Mouse (Mus musculus): ENCODE data around the gene Peg10. TPM values are rescaled to one million over a fixed set of nuclear protein-coding genes. Genes with fewer than 3 reads are reported as not detected.

Peg10 gene
- polyA plus RNA-seq, 1 experiment from 2014 or later, result 7.0 TPM

GRCm38 (mm10) chr6:4733208-4733607 lies 13.9 kb upstream of the Peg10 start:
- Histone ChIP-seq H3K4me3 (no peak overlapping the region), H3K4me2 (no peak overlapping the region), H3K36me3 (no peaks in the 10 kb centered on the region), H3K27ac (no peak overlapping the region; the same call in 1 of the 2 replicates), H3K9ac (no peak overlapping the region), H3K9me3 (no peaks in the 10 kb centered on the region), H3K27me3 (no peaks in the 10 kb centered on the region), H3K4me1 (0 out of 2 replicates have a peak, but pooled peaks cover 11% of the 10 kb centered on the region)
- 46% methylated on average over 8 of the region's 8 CpGs for WGBS
- ATAC-seq (ENCODE audit: insufficient number of reproducible peaks, low FRiP score, low TSS enrichment, low read depth), result no peak

- Histone ChIP-seq H3K4me3 (no peak overlapping the region), H3K27ac (no peak overlapping the region), H3K9ac (no peak overlapping the region), H3K9me3 (no peaks in the 10 kb centered on the region), H3K4me1 (peaks cover 33% of the 10 kb centered on the region), H3K27me3 (no peaks in the 10 kb centered on the region), H3K36me3 (no peaks in the 10 kb centered on the region), H3K4me2 (no peak overlapping the region)
- ATAC-seq (ENCODE audit: insufficient number of reproducible peaks, low FRiP score, low TSS enrichment, low read depth), result no peak
- 80% methylated on average over 9 of the region's 9 CpGs for WGBS
Measured at GRCm38 (mm10) chr6:4736372-4736771, 10.7 kb upstream of the Peg10 start.

- H3K4me1 ChIP-seq, result peaks cover 29% of the 10 kb centered on the region
Measured at GRCm38 (mm10) chr6:4738034-4738629, 9.0 kb upstream of the Peg10 start.

GRCm38 (mm10) chr6:4738717-4739116 lies 8.4 kb upstream of the Peg10 start:
- Histone ChIP-seq H3K27ac (no peak overlapping the region), H3K27me3 (no peaks in the 10 kb centered on the region), H3K4me2 (no peak overlapping the region), H3K9me3 (no peaks in the 10 kb centered on the region), H3K4me3 (no peak overlapping the region), H3K36me3 (no peaks in the 10 kb centered on the region), H3K4me1 (peaks cover 27% of the 10 kb centered on the region), H3K9ac (no peak overlapping the region)
- ATAC-seq (ENCODE audit: insufficient number of reproducible peaks, low FRiP score, low TSS enrichment, low read depth), result no peak
- 45% methylated on average over 2 of the region's 2 CpGs for WGBS

More at GRCm38 (mm10) chr6:4738034-4738629, 9.0 kb upstream of the Peg10 start:
- WGBS, result 45% methylated on average over 11 of the region's 11 CpGs
- H3K4me3 ChIP-seq, result no peak overlapping the region
- H3K9me3 ChIP-seq, result no peaks in the 10 kb centered on the region
- H3K27me3 ChIP-seq, result no peaks in the 10 kb centered on the region
- no peaks in the 10 kb centered on the region for H3K36me3 ChIP-seq
- no peak overlapping the region for H3K9ac ChIP-seq
- H3K4me2 ChIP-seq, result no peak overlapping the region
- no peak overlapping the region for H3K27ac ChIP-seq
- no peak for ATAC-seq (ENCODE audit: insufficient number of reproducible peaks, low FRiP score, low TSS enrichment, low read depth)

GRCm38 (mm10) chr6:4739522-4740355 lies 7.4 kb upstream of the Peg10 start:
- H3K4me3 ChIP-seq, result no peak overlapping the region
- no peak overlapping the region for H3K27ac ChIP-seq
- no peak overlapping the region for H3K4me2 ChIP-seq
- H3K36me3 ChIP-seq, result no peaks in the 10 kb centered on the region
- H3K9me3 ChIP-seq, result no peaks in the 10 kb centered on the region
- WGBS, result 30% methylated on average over 13 of the region's 13 CpGs
- H3K27me3 ChIP-seq, result no peaks in the 10 kb centered on the region
- no peak overlapping the region for H3K9ac ChIP-seq
- no peak for ATAC-seq (ENCODE audit: insufficient number of reproducible peaks, low FRiP score, low TSS enrichment, low read depth)
- H3K4me1 ChIP-seq, result peaks cover 27% of the 10 kb centered on the region

GRCm38 (mm10) chr6:4740511-4740910 lies 6.6 kb upstream of the Peg10 start:
- Histone ChIP-seq H3K4me3 (no peak overlapping the region), H3K4me2 (no peak overlapping the region), H3K27me3 (no peaks in the 10 kb centered on the region), H3K9me3 (no peaks in the 10 kb centered on the region), H3K36me3 (no peaks in the 10 kb centered on the region), H3K9ac (no peak overlapping the region), H3K27ac (peak overlapping the region; percentile 75), H3K4me1 (peaks cover 27% of the 10 kb centered on the region)
- WGBS, result 11% methylated on average over 6 of the region's 6 CpGs
- no peak; the same call in 1 of the 2 replicates for ATAC-seq (ENCODE audit: insufficient number of reproducible peaks, low FRiP score, low TSS enrichment, low read depth)

- Histone ChIP-seq H3K9ac (peak overlapping the region; percentile 54), H3K4me1 (peaks cover 2% of the 10 kb centered on the region; the same call in 1 of the 2 replicates), H3K36me3 (no peaks in the 10 kb centered on the region), H3K9me3 (no peaks in the 10 kb centered on the region), H3K27ac (peak overlapping the region; percentile 77), H3K4me3 (peak overlapping the region; percentile 52), H3K4me2 (peak overlapping the region; percentile 50), H3K27me3 (no peaks in the 10 kb centered on the region)
- no peak for ATAC-seq (ENCODE audit: insufficient number of reproducible peaks, low FRiP score, low TSS enrichment, low read depth)
- WGBS, result 48% methylated on average over 21 of the region's 22 CpGs
Measured at GRCm38 (mm10) chr6:4746036-4746695, 940 bp upstream of the Peg10 start.

GRCm38 (mm10) chr6:4747677-4748505 lies 785 bp downstream of the Peg10 start:
- Histone ChIP-seq H3K27me3 (no peaks in the 10 kb centered on the region), H3K4me1 (no peaks in the 10 kb centered on the region), H3K36me3 (no peaks in the 10 kb centered on the region), H3K4me3 (peak overlapping the region; percentile 52), H3K4me2 (peak overlapping the region; percentile 50), H3K9ac (0 out of 2 replicates have a peak overlapping the region, but pooled peaks have one; percentile 17), H3K9me3 (no peaks in the 10 kb centered on the region), H3K27ac (peak overlapping the region; percentile 78)
- ATAC-seq (ENCODE audit: insufficient number of reproducible peaks, low FRiP score, low TSS enrichment, low read depth), result no peak
- WGBS, result 54% methylated on average over 71 of the region's 71 CpGs

- no peaks in the 10 kb centered on the region for H3K36me3 ChIP-seq
- H3K4me1 ChIP-seq, result no peaks in the 10 kb centered on the region
- ATAC-seq (ENCODE audit: insufficient number of reproducible peaks, low FRiP score, low TSS enrichment, low read depth), result peak; percentile 6; the same call in 1 of the 2 replicates
- H3K4me2 ChIP-seq, result peak overlapping the region; percentile 50
- peak overlapping the region; percentile 78 for H3K27ac ChIP-seq
- no peaks in the 10 kb centered on the region for H3K9me3 ChIP-seq
- no peaks in the 10 kb centered on the region for H3K27me3 ChIP-seq
- 0 out of 2 replicates have a peak overlapping the region, but pooled peaks have one; percentile 17 for H3K9ac ChIP-seq
- peak overlapping the region; percentile 52 for H3K4me3 ChIP-seq
- WGBS, result 40% methylated on average over 15 of the region's 15 CpGs
Measured at GRCm38 (mm10) chr6:4748506-4748961, 1.4 kb downstream of the Peg10 start.

- H3K9me3 ChIP-seq, result no peaks in the 10 kb centered on the region
- H3K4me2 ChIP-seq, result peak overlapping the region; percentile 50
- no peak overlapping the region for H3K27ac ChIP-seq
- H3K4me3 ChIP-seq, result peak overlapping the region; percentile 52
- WGBS, result 47% methylated on average over 22 of the region's 22 CpGs
- no peaks in the 10 kb centered on the region for H3K4me1 ChIP-seq
- peak; percentile 93 for ATAC-seq (ENCODE audit: insufficient number of reproducible peaks, low FRiP score, low TSS enrichment, low read depth)
- no peak overlapping the region for H3K9ac ChIP-seq
- no peaks in the 10 kb centered on the region for H3K27me3 ChIP-seq
- no peaks in the 10 kb centered on the region for H3K36me3 ChIP-seq
Measured at GRCm38 (mm10) chr6:4749091-4749490, 2.0 kb downstream of the Peg10 start.

GRCm38 (mm10) chr6:4751355-4751754 lies 4.2 kb downstream of the Peg10 start:
- H3K4me2 ChIP-seq, result no peak overlapping the region

More at GRCm38 (mm10) chr6:4751355-4751754, 4.2 kb downstream of the Peg10 start:
- no peak overlapping the region for H3K4me3 ChIP-seq
- no peak overlapping the region for H3K27ac ChIP-seq
- H3K4me1 ChIP-seq, result no peaks in the 10 kb centered on the region
- no peak overlapping the region for H3K9ac ChIP-seq
- no peaks in the 10 kb centered on the region for H3K27me3 ChIP-seq
- H3K9me3 ChIP-seq, result 0 out of 2 replicates have a peak, but pooled peaks cover 15% of the 10 kb centered on the region
- WGBS, result 38% methylated on average over 4 of the region's 4 CpGs
- H3K36me3 ChIP-seq, result peaks cover 20% of the 10 kb centered on the region
- ATAC-seq (ENCODE audit: insufficient number of reproducible peaks, low FRiP score, low TSS enrichment, low read depth), result no peak

All from limb, embryonic 15.5 days (tissue).